Mouse (Mus musculus) stomach, postnatal 0 days (tissue): ENCODE results near the gene Ildr1.

ENCODE experiments used
- CTCF ChIP-seq: IDR thresholded peaks from 2 replicates; pipeline ENCODE4 v1.5.1; 2016; ENCODE audit warnings: antibody characterized with exemption, low read depth, mild to moderate bottlenecking, moderate library complexity
- EP300 ChIP-seq: optimal IDR thresholded peaks from 2 replicates; pipeline ENCODE3; 2016; ENCODE audit warnings: antibody characterized with exemption

GRCm38 (mm10) chr16:36720194-36721055 lies 26.6 kb downstream of the Ildr1 start:
- peak; percentile 56 for TF ChIP-seq CTCF
- no peak for TF ChIP-seq EP300
